Mouse (Mus musculus): ENCODE data around the gene Atp8a2.

DNA sequence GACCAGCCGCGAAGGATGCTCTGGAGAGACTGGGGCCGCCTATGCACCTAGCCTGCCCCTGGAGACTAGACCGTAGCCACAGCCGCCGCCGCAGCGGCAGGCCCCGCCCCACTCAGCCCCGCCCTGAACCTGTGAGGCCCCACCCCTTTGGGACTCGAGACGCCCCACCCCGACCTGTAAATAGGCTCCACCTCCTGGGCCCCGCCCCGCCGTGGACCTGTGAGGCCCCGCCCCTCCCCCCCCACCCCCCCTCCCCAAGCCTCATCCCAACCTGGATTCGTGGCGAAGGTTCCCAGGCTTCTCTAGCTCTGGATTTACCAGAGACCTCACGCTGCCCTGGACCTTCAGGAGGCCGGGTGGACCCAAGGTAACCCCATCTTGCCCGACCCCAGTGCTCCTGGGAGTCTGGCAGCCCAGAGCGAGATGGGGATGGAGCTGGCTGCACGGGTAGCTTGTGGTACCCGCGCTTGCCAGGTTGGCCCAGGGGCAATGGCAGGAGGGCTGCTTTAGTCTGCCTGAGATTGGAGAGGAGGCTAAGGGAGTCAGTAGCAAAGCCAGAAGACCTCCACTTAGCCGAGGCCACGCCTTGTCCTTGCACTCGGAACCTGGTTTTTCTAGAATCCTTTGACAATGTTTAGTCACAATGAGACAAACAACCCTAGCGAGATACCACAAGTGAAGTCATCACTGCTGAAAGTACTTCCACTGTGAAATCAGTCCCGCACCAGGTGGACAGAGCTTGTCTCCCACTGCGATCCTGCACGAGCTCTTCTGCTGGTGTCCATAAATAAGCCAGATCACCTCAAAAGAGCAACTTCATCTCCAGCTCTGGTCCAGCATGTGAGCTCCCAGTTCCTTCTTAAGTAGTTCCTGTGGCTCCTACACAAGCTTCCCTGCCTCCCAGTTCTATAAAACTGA lies 109.9 kb downstream of the Atp8a2 start:
- TF ChIP-seq MAFK (IDR thresholded peaks at IDR 0.05; ENCODE audit: insufficient read depth, low read depth, low read length) (no peak), ZC3H11A (IDR thresholded peaks at IDR 0.05; ENCODE audit: borderline replicate concordance, low read depth, low read length) (no peak), ZNF384 (IDR thresholded peaks at IDR 0.05; ENCODE audit: low read depth, low read length) (no peak), HCFC1 (IDR thresholded peaks at IDR 0.05; ENCODE audit: borderline replicate concordance, insufficient read depth, low read length) (no peak)
